Comparison of ENCODE assay signal across 8 mouse cellular contexts in the genomic region with DNA sequence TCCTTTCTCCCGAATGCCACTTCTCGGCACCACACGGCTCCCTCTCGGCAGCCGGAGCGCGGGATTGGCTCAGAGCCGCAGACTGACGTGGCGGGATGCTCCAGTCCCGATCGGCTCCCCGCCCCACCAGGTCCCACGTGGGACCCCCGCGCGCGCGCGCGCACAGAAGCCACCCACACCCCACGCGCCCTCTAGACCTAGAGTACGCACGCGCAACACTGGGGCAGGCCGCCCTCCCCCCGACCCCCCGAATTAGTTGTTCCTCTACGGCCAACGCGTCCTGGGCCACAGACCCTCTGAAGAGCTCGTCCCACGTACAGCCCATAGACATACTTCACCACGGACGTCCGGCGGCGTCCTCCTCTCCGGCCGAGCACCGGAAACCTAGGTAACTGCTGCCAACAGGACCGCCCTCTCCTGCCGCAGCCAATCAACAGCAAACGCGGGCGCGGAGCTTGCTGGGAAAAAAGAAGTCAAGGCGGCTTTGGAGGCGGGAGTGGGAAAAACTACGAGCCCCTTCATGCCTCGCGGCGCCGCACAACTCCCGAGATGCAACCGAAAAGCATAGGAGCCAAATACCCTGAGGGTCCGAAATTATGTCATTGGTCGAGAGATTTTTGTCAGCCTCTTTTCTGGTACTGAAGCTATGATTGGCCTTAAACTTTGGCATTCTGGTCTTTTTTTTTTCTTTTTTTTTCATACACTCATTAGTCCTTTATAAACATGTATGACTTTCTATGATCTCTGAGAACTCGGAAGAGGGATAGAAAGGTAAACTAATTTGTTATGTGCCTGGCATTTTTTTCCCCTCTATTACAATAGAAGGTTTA. TPM values are rescaled to one million over a fixed set of nuclear protein-coding genes. Genes with fewer than 3 reads are reported as not detected.
A peak's percentile ranks its signal among the peaks of the same experiment; 100 is the strongest.
DNase-seq lines count a peak whose midpoint lies in the region; ATAC-seq lines count a peak whose summit lies in the region.

A gene (minus strand): TSS at position 428 of the 830 bp plus-strand sequence.

- peak; percentile 99 for DNase-seq in adipocyte (ENCODE audit: low spot score)
- peak; percentile 98 for DNase-seq in embryo, embryonic 10 days (ENCODE audit: low spot score)
- DNase-seq in gastrocnemius, postnatal 10 days, result peak; percentile 97
- peak; percentile 97 for DNase-seq in induced T-regulatory cell, adult 2 months (ENCODE audit: low read depth)
- peak; percentile 91 to 98 for DNase-seq in left cerebral cortex, adult 9 months (ENCODE audit: low spot score in 2 of 2)
- DNase-seq in right cerebral cortex, postnatal 14 days, result peak; percentile 98
- peak; percentile 92 to 96 for DNase-seq in urinary bladder, postnatal 36 days (ENCODE audit: low spot score in 2 of 2)

- peak; percentile 88 for ATAC-seq in megakaryocyte progenitor cell, adult 5-6 weeks (replicated peaks; ENCODE audit: poor library complexity)

RNA-seq across cellular contexts. Expression of the gene that starts here (rescaled TPM):
- 10 to 100 TPM; 31.6 to 37.5 TPM for total RNA-seq in gastrocnemius, postnatal 10 days (2021)
- 29.9 and 34.6 TPM in 2 replicates for total RNA-seq in megakaryocyte progenitor cell, adult 5-6 weeks (2015)
- total RNA-seq in megakaryocyte progenitor cell, adult 5-6 weeks (2017), result 115 and 143 TPM in 2 replicates

Comparison
In these comparisons a context has a peak if more than half of its experiments do, and no peak if none do; other contexts are left out.
1. Peak in every context shown above with its lines: DNase-seq and ATAC-seq.